Mouse (Mus musculus) c-Kit-positive CD71-positive TER-119-negative erythroid progenitor cells, embryonic 14.5 days (primary cell): ENCODE measurements around the gene Aifm2.

Experiments
- DNase-seq: peaks from one replicate; pipeline ENCODE4 v3.0.0-alpha.2; 2013; ENCODE audit warnings: low read depth

Aifm2 gene

GRCm38 (mm10) chr10:61764689-61765088 is 49.6 kb downstream of the Aifm2 start:
- no peak for DNase-seq

GRCm38 (mm10) chr10:61765558-61765957 is 50.5 kb downstream of the Aifm2 start:
- DNase-seq = no peak

GRCm38 (mm10) chr10:61766806-61767205 is 51.7 kb downstream of the Aifm2 start:
- no peak for DNase-seq

GRCm38 (mm10) chr10:61781461-61782128 is 66.5 kb downstream of the Aifm2 start:
- no peak for DNase-seq

- peak; percentile 5 for DNase-seq
Measured at GRCm38 (mm10) chr10:61782799-61783611, 67.9 kb downstream of the Aifm2 start.

- DNase-seq = no peak
Measured at GRCm38 (mm10) chr10:61783621-61784251, 68.7 kb downstream of the Aifm2 start, which contains the start of gene H2afy2. TSS of gene H2afy2 (minus strand) at chr10:61784147.

- no peak for DNase-seq
Measured at GRCm38 (mm10) chr10:61784414-61784813, 69.4 kb downstream of the Aifm2 start.

- DNase-seq = no peak
Measured at GRCm38 (mm10) chr10:61787541-61788313, 72.7 kb downstream of the Aifm2 start.

GRCm38 (mm10) chr10:61788499-61788898 is 73.4 kb downstream of the Aifm2 start:
- no peak for DNase-seq
